Mouse (Mus musculus): ENCODE measurements around the gene Gm20388. TPM values are rescaled to one million over a fixed set of nuclear protein-coding genes. Genes with fewer than 3 reads are reported as not detected.

The Gm20388 gene
- total and polyA plus RNA-seq, 2 experiments from 2014 or later, result 51.3 TPM; not detected in 1

- H3K9me3 ChIP-seq (ENCODE audit: low read length), result no peaks in the 10 kb centered on the region
- no peaks in the 10 kb centered on the region for H3K27me3 ChIP-seq (ENCODE audit: insufficient read depth, low read length)
- ATAC-seq (no peak), DNase-seq (no peak)
- no peaks in the 10 kb centered on the region for H3K4me1 ChIP-seq (ENCODE audit: insufficient read depth)
- no peak overlapping the region for H3K27ac ChIP-seq (ENCODE audit: low read depth, low read length)
- H3K36me3 ChIP-seq (ENCODE audit: insufficient read depth), result peaks cover 47% of the 10 kb centered on the region
- no peak for TF ChIP-seq CTCF (IDR thresholded peaks at IDR 0.05; ENCODE audit: low read depth)
- no peak overlapping the region for H3K9ac ChIP-seq
- no peak overlapping the region for H3K4me2 ChIP-seq (ENCODE audit: low read depth)
- 94% methylated on average over 5 of the region's 5 CpGs for WGBS
- no peak overlapping the region for H3K4me3 ChIP-seq (ENCODE audit: low read depth, low read length)
Observed at GRCm38 (mm10) chr8:121999211-121999610, 2088.6 kb downstream of the Gm20388 start.

- 90% methylated on average over 15 of the region's 15 CpGs for WGBS
- no peaks in the 10 kb centered on the region for H3K9me3 ChIP-seq (ENCODE audit: low read length)
- H3K4me3 ChIP-seq (ENCODE audit: low read depth, low read length), result no peak overlapping the region
- TF ChIP-seq CTCF (IDR thresholded peaks at IDR 0.05; ENCODE audit: low read depth), result no peak
- DNase-seq, result no peak
- no peaks in the 10 kb centered on the region for H3K27me3 ChIP-seq (ENCODE audit: insufficient read depth, low read length)
- H3K9ac ChIP-seq, result no peak overlapping the region
- H3K4me2 ChIP-seq (ENCODE audit: low read depth), result no peak overlapping the region
- H3K36me3 ChIP-seq (ENCODE audit: insufficient read depth), result peaks cover 47% of the 10 kb centered on the region
- ATAC-seq, result no peak
- H3K27ac ChIP-seq (ENCODE audit: low read depth, low read length), result no peak overlapping the region
- no peaks in the 10 kb centered on the region for H3K4me1 ChIP-seq (ENCODE audit: insufficient read depth)
Observed at GRCm38 (mm10) chr8:122001339-122002115, 2090.9 kb downstream of the Gm20388 start.

- ATAC-seq, result no peak
- Histone ChIP-seq H3K4me1 (ENCODE audit: insufficient read depth) (no peaks in the 10 kb centered on the region), H3K4me3 (ENCODE audit: low read depth, low read length) (no peak overlapping the region), H3K4me2 (ENCODE audit: low read depth) (no peak overlapping the region), H3K9ac (no peak overlapping the region), H3K36me3 (ENCODE audit: insufficient read depth) (peaks cover 36% of the 10 kb centered on the region), H3K27ac (ENCODE audit: low read depth, low read length) (no peak overlapping the region), H3K9me3 (ENCODE audit: low read length) (no peaks in the 10 kb centered on the region), H3K27me3 (ENCODE audit: insufficient read depth, low read length) (no peaks in the 10 kb centered on the region)
- WGBS, result 64% methylated on average over 8 of the region's 8 CpGs
- DNase-seq, result no peak
- TF ChIP-seq CTCF (IDR thresholded peaks at IDR 0.05; ENCODE audit: low read depth), result no peak
Observed at GRCm38 (mm10) chr8:122003646-122004045, 2093.0 kb downstream of the Gm20388 start.

GRCm38 (mm10) chr8:122004131-122004530 lies 2093.5 kb downstream of the Gm20388 start:
- DNase-seq (no peak), ATAC-seq (no peak)
- H3K4me1 ChIP-seq (ENCODE audit: insufficient read depth), result no peaks in the 10 kb centered on the region
- peaks cover 34% of the 10 kb centered on the region for H3K36me3 ChIP-seq (ENCODE audit: insufficient read depth)
- no peaks in the 10 kb centered on the region for H3K27me3 ChIP-seq (ENCODE audit: insufficient read depth, low read length)
- H3K4me3 ChIP-seq (ENCODE audit: low read depth, low read length), result no peak overlapping the region
- H3K27ac ChIP-seq (ENCODE audit: low read depth, low read length), result no peak overlapping the region
- TF ChIP-seq CTCF (IDR thresholded peaks at IDR 0.05; ENCODE audit: low read depth), result no peak
- WGBS, result 66% methylated on average over 5 of the region's 5 CpGs
- H3K4me2 ChIP-seq (ENCODE audit: low read depth), result no peak overlapping the region
- no peak overlapping the region for H3K9ac ChIP-seq
- no peaks in the 10 kb centered on the region for H3K9me3 ChIP-seq (ENCODE audit: low read length)

- H3K27me3 ChIP-seq (ENCODE audit: insufficient read depth, low read length), result no peaks in the 10 kb centered on the region
- H3K9ac ChIP-seq, result no peak overlapping the region
- no peaks in the 10 kb centered on the region for H3K9me3 ChIP-seq (ENCODE audit: low read length)
- no peak overlapping the region for H3K27ac ChIP-seq (ENCODE audit: low read depth, low read length)
- H3K4me1 ChIP-seq (ENCODE audit: insufficient read depth), result no peaks in the 10 kb centered on the region
- H3K4me2 ChIP-seq (ENCODE audit: low read depth), result no peak overlapping the region
- TF ChIP-seq CTCF (IDR thresholded peaks at IDR 0.05; ENCODE audit: low read depth), result no peak
- H3K4me3 ChIP-seq (ENCODE audit: low read depth, low read length), result no peak overlapping the region
- WGBS, result 71% methylated on average over 25 of the region's 25 CpGs
- peaks cover 36% of the 10 kb centered on the region for H3K36me3 ChIP-seq (ENCODE audit: insufficient read depth)
- DNase-seq, result no peak
- ATAC-seq, result no peak
Observed at GRCm38 (mm10) chr8:122005422-122006204, 2095.0 kb downstream of the Gm20388 start.

- peak overlapping the region; percentile 72 for H3K27ac ChIP-seq (ENCODE audit: low read depth, low read length)
- 66% methylated on average over 13 of the region's 13 CpGs for WGBS
- DNase-seq (peak; percentile 72), ATAC-seq (peak; percentile 84)
- H3K4me2 ChIP-seq (ENCODE audit: low read depth), result peak overlapping the region; percentile 39
- no peaks in the 10 kb centered on the region for H3K27me3 ChIP-seq (ENCODE audit: insufficient read depth, low read length)
- H3K4me3 ChIP-seq (ENCODE audit: low read depth, low read length), result peak overlapping the region; percentile 19
- no peaks in the 10 kb centered on the region for H3K4me1 ChIP-seq (ENCODE audit: insufficient read depth)
- H3K36me3 ChIP-seq (ENCODE audit: insufficient read depth), result peaks cover 24% of the 10 kb centered on the region
- TF ChIP-seq CTCF (IDR thresholded peaks at IDR 0.05; ENCODE audit: low read depth), result no peak
- H3K9me3 ChIP-seq (ENCODE audit: low read length), result no peaks in the 10 kb centered on the region
- H3K9ac ChIP-seq, result peak overlapping the region; percentile 31; the same call in 1 of the 2 replicates
Observed at GRCm38 (mm10) chr8:122006688-122007484, 2096.2 kb downstream of the Gm20388 start.

Data from forebrain, postnatal 0 days (tissue).